ENCODE assay signal across 8 mouse cellular contexts in genomic region chr17:35051156-35052086, GRCm38 (mm10). TPM values are rescaled to one million over a fixed set of nuclear protein-coding genes. Genes with fewer than 3 reads are reported as not detected.
DNase-seq lines count a peak whose midpoint lies in the region; ATAC-seq and TF ChIP-seq lines count a peak whose summit lies in the region.

No protein-coding gene starts in this region.

- peak overlapping the region; percentile 99 for H3K27ac ChIP-seq in embryonic fibroblast, embryonic 13.5 days (ENCODE audit: insufficient read depth, low read length)
- peak overlapping the region; percentile 98 for H3K27ac ChIP-seq in heart, embryonic 16.5 days (ENCODE audit: low read length)

- peak; percentile 80 for TF ChIP-seq POLR2A in embryonic fibroblast, embryonic 13.5 days (IDR thresholded peaks at IDR 0.05; ENCODE audit: low read depth, low read length)

- peaks cover 41% of the 10 kb centered on the region for H3K36me3 ChIP-seq in E14TG2a.4 (ENCODE audit: insufficient read depth, low read length)
- peaks cover 37% of the 10 kb centered on the region for H3K36me3 ChIP-seq in heart, embryonic 16.5 days (ENCODE audit: control insufficient read depth, insufficient read depth)

- peak; percentile 61 for DNase-seq in adrenal gland, postnatal 25 days
- peak; percentile 83 to 90 for DNase-seq in kidney, postnatal 25 days
- DNase-seq in spleen, postnatal 14 days (ENCODE audit: low spot score in 2 of 2): peak; percentile 51 to 65
- DNase-seq in layer of hippocampus, adult 8-10 months (ENCODE audit: low spot score in 2 of 2): no peak

- H3K27me3 ChIP-seq in E14TG2a.4 (ENCODE audit: insufficient read depth, low read length): no peaks in the 10 kb centered on the region
- H3K27me3 ChIP-seq in heart, embryonic 16.5 days (ENCODE audit: control insufficient read depth, insufficient read depth, low read length): no peaks in the 10 kb centered on the region

- peaks cover 81% of the 10 kb centered on the region for H3K4me1 ChIP-seq in E14TG2a.4 (replicated peaks; ENCODE audit: low read depth, low read length)
- H3K4me1 ChIP-seq in embryonic fibroblast, embryonic 13.5 days (ENCODE audit: control insufficient read depth, insufficient read depth, low read length): 0 out of 2 replicates have a peak, but pooled peaks cover 6% of the 10 kb centered on the region
- peaks cover 38% of the 10 kb centered on the region for H3K4me1 ChIP-seq in heart, embryonic 16.5 days (ENCODE audit: control insufficient read depth, insufficient read depth, low read length)

- peak overlapping the region; percentile 85 for H3K4me2 ChIP-seq in heart, embryonic 16.5 days (ENCODE audit: low read depth, low read length)

- H3K4me3 ChIP-seq in E14TG2a.4 (replicated peaks; ENCODE audit: low read length): peak overlapping the region; percentile 80
- H3K4me3 ChIP-seq in embryonic fibroblast, embryonic 13.5 days (ENCODE audit: insufficient read depth, low read length): peak overlapping the region; percentile 83
- H3K4me3 ChIP-seq in heart, embryonic 16.5 days (ENCODE audit: low read length): peak overlapping the region; percentile 88

- peak; percentile 71 for ATAC-seq in heart, embryonic 16.5 days (replicated peaks; ENCODE audit: extremely low read depth, insufficient read depth, low FRiP score)
- peak; percentile 72 for ATAC-seq in megakaryocyte-erythroid progenitor cell, adult 5-6 weeks (replicated peaks; ENCODE audit: low FRiP score, low TSS enrichment, poor library complexity, severe bottlenecking)

- H3K9ac ChIP-seq in heart, embryonic 16.5 days (ENCODE audit: low read length): peak overlapping the region; percentile 89

- H3K9me3 ChIP-seq in E14TG2a.4 (ENCODE audit: low read length): no peaks in the 10 kb centered on the region
- no peaks in the 10 kb centered on the region for H3K9me3 ChIP-seq in heart, embryonic 16.5 days (replicated peaks; ENCODE audit: control insufficient read depth, low read length)

- TF ChIP-seq CTCF in E14TG2a.4 (conservative IDR thresholded peaks at IDR 0.05; ENCODE audit: low read length): no peak
- no peak for TF ChIP-seq CTCF in embryonic fibroblast, embryonic 13.5 days (IDR thresholded peaks at IDR 0.05; ENCODE audit: borderline replicate concordance, insufficient read depth, low read length)

- WGBS in heart, embryonic 16.5 days: 2% methylated on average over 21 of the region's 21 CpGs

RNA-seq across cellular contexts. Expression of gene Clic1, which starts 1.7 kb away (rescaled TPM):
- total RNA-seq in adrenal gland, postnatal 25 days (2021): 79.7 and 90.5 TPM in 2 replicates
- polyA plus RNA-seq in embryonic fibroblast, embryonic 13.5 days (2011; ENCODE audit: insufficient read length, low read depth, missing spikeins): 266 and 360 TPM in 2 replicates
- polyA plus RNA-seq in heart, embryonic 16.5 days (2015; fragmentation: Nextera tagmentation; extraction: Ambion mirVana): 349 and 372 TPM in 2 replicates
- total RNA-seq in megakaryocyte-erythroid progenitor cell, adult 5-6 weeks (2014; fragmentation: Nextera tagmentation): 126 and 137 TPM in 2 replicates
- 137 and 183 TPM in 2 replicates for total RNA-seq in megakaryocyte-erythroid progenitor cell, adult 5-6 weeks (2017)
- 10 to 100 TPM in 2 of 4 experiments, 1 to 10 TPM in 2; 9.2 to 27.8 (median 15.9) TPM for total RNA-seq in layer of hippocampus, adult 8-10 months (2022)

RNA-seq across cellular contexts. Expression of gene Msh5, which starts 4.9 kb away (rescaled TPM):
- total RNA-seq in adrenal gland, postnatal 25 days (2021): 1.3 and 1.6 TPM in 2 replicates
- polyA plus RNA-seq in embryonic fibroblast, embryonic 13.5 days (2011; ENCODE audit: insufficient read length, low read depth, missing spikeins): 1.2 and 2.8 TPM in 2 replicates
- polyA plus RNA-seq in heart, embryonic 16.5 days (2015; fragmentation: Nextera tagmentation; extraction: Ambion mirVana): 3.5 and 3.7 TPM in 2 replicates
- 10.0 and 10.6 TPM in 2 replicates for total RNA-seq in megakaryocyte-erythroid progenitor cell, adult 5-6 weeks (2014; fragmentation: Nextera tagmentation)
- total RNA-seq in megakaryocyte-erythroid progenitor cell, adult 5-6 weeks (2017): 2.4 and 3.1 TPM in 2 replicates
- total RNA-seq in layer of hippocampus, adult 8-10 months (2022): 1 to 10 TPM; 1.1 to 2.1 (median 1.4) TPM

RNA-seq across cellular contexts. Expression of gene Ddah2, which starts 7.4 kb away (rescaled TPM):
- 14.2 and 17.8 TPM in 2 replicates for total RNA-seq in adrenal gland, postnatal 25 days (2021)
- polyA plus RNA-seq in embryonic fibroblast, embryonic 13.5 days (2011; ENCODE audit: insufficient read length, low read depth, missing spikeins): 46.4 and 52.8 TPM in 2 replicates
- polyA plus RNA-seq in heart, embryonic 16.5 days (2015; fragmentation: Nextera tagmentation; extraction: Ambion mirVana): 171 and 193 TPM in 2 replicates
- 2.7 and 7.6 TPM in 2 replicates for total RNA-seq in megakaryocyte-erythroid progenitor cell, adult 5-6 weeks (2014; fragmentation: Nextera tagmentation)
- total RNA-seq in megakaryocyte-erythroid progenitor cell, adult 5-6 weeks (2017): 4.6 and 21.4 TPM in 2 replicates
- 10 to 100 TPM in 3 of 4 experiments, 1 to 10 TPM in 1; 8.8 to 20.3 (median 14.9) TPM for total RNA-seq in layer of hippocampus, adult 8-10 months (2022)

RNA-seq across cellular contexts. Expression of gene Ly6g6c, which starts 13.8 kb away (rescaled TPM):
- total RNA-seq in adrenal gland, postnatal 25 days (2021): not detected in 2 replicates
- polyA plus RNA-seq in embryonic fibroblast, embryonic 13.5 days (2011; ENCODE audit: insufficient read length, low read depth, missing spikeins): not detected in 2 replicates
- 0.17 TPM in 1 of 2 replicates, not detected in the other for polyA plus RNA-seq in heart, embryonic 16.5 days (2015; fragmentation: Nextera tagmentation; extraction: Ambion mirVana)
- total RNA-seq in megakaryocyte-erythroid progenitor cell, adult 5-6 weeks (2014; fragmentation: Nextera tagmentation): not detected in 2 replicates
- total RNA-seq in megakaryocyte-erythroid progenitor cell, adult 5-6 weeks (2017): not detected in 2 replicates
- not detected for total RNA-seq in layer of hippocampus, adult 8-10 months (2022)

RNA-seq across cellular contexts. Expression of gene Mpig6b, which starts 14.6 kb away (rescaled TPM):
- 0.24 TPM in 1 of 2 replicates, not detected in the other for total RNA-seq in adrenal gland, postnatal 25 days (2021)
- polyA plus RNA-seq in embryonic fibroblast, embryonic 13.5 days (2011; ENCODE audit: insufficient read length, low read depth, missing spikeins): 0.22 TPM in 1 of 2 replicates, not detected in the other
- polyA plus RNA-seq in heart, embryonic 16.5 days (2015; fragmentation: Nextera tagmentation; extraction: Ambion mirVana): 0.16 and 0.54 TPM in 2 replicates
- 0.32 TPM in 1 of 2 replicates, not detected in the other for total RNA-seq in megakaryocyte-erythroid progenitor cell, adult 5-6 weeks (2014; fragmentation: Nextera tagmentation)
- not detected in 2 replicates for total RNA-seq in megakaryocyte-erythroid progenitor cell, adult 5-6 weeks (2017)
- under 1 TPM in 1 of 4 experiments, not detected in 3; 0.48 TPM for total RNA-seq in layer of hippocampus, adult 8-10 months (2022)

Comparison
In these comparisons a context has a peak if more than half of its experiments do, and no peak if none do; other contexts are left out.
1. DNase-seq: peak in adrenal gland, postnatal 25 days (single experiment), kidney, postnatal 25 days (2 of 2) and spleen, postnatal 14 days (2 of 2); none in layer of hippocampus, adult 8-10 months (0 of 2).
2. Peak in every context shown above with its lines, with median percentiles within 50 percentile points of each other: H3K4me3 ChIP-seq.